Mouse (Mus musculus) liver, embryonic 14.5 days (tissue): ENCODE data around the gene Bptf.

ENCODE experiments used
- CTCF ChIP-seq: IDR thresholded peaks from 2 replicates; pipeline ENCODE4 v1.5.1; 2016; ENCODE audit warnings: antibody characterized with exemption, low read depth, control low read depth
- EP300 ChIP-seq: IDR thresholded peaks from 2 replicates; pipeline ENCODE4 v1.6.1; 2016; ENCODE audit warnings: antibody characterized with exemption, low read depth

DNA sequence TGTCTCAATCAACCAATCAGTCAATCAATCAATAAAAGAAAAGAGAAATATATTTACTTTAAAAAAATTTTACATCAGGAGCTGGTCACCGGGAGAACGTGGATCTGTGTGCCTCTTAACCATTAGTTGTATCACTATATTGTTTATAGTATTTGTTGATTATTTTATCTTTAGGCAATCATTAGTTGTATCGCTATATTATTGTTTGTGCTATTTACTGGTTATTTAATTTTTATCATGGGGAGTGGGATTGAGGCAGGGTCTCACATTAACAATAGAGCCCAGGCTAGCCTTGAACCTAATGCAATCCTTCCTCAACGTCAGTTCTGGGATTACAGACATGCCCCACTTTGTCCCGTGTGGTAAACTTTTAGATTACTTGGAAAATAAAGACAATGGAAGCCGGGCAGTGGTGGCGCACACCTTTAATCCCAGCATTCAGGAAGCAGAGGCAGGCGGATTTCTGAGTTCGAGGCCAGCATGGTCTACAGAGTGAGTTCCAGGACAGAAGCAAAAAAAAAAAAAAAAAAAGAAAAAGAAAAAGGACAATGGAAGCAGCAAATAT is 131.9 kb downstream of the Bptf start:
- TF ChIP-seq CTCF (no peak), EP300 (no peak)
